Mouse (Mus musculus) megakaryocyte-erythroid progenitor cell, adult 5-6 weeks (primary cell): ENCODE results near the gene Gm20683. TPM values are rescaled to one million over a fixed set of nuclear protein-coding genes. Genes with fewer than 3 reads are reported as not detected.

Experiments used
- ATAC-seq: replicated peaks from 2 replicates; pipeline ENCODE4 v1.8.0; 2016; ENCODE audit warnings: mild to moderate bottlenecking, inconsistent platforms; ENCODE audit not compliant: severe bottlenecking, poor library complexity, low FRiP score, low TSS enrichment
- total RNA-seq, 2 experiments: library from RNA; stranded (forward) in 1 of 2; stranded (reverse) in 1 of 2; fragments of 200-1000, 215-1000 nt in 1 of 2; fragments of >200 nt in 1 of 2; fragmentation: Nextera tagmentation in 1 of 2; gene quantifications; 2 replicates each; pipeline ENCODE4 v1.2.3; 2014 to 2017

Gene Gm20683
- total RNA-seq, 2 experiments from 2014 or later = 6.4 TPM; not detected in 1

GRCm38 (mm10) chr17:25831451-25832281 lies 9.9 kb downstream of the Gm20683 start:
- ATAC-seq = no peak

DNA sequence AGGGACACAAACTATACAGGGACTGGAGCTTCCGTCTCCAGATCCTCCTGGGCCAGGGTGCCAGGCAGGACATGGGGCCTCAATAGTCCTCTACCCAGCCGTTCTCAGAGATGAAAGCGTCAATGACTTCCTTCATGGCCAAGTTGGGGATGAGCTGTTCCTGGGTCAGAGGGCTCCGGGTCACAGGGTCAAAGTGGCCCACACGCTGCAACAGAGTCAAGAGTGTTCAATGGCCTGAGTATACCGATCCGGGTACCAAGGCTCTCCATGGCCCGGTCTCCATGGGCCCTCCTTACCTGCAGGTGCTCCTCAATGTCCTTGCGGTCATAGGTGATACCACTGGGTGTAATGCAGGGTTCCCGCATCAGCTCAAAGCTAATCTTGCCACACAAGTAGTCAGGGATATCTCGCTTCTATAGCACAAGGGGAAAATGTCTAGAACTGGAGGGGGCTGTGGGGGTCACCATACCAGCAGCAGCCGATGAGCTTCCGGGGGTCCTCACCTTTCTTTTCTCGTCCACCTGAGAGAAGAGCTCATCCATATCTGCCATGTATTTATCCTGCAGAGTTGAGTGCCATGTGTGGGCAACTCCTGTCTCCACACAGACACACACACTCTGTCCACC lies 10.6 kb downstream of the Gm20683 start:
- no peak for ATAC-seq

GRCm38 (mm10) chr17:25830200-25830753 lies 11.3 kb downstream of the Gm20683 start:
- no peak for ATAC-seq

GRCm38 (mm10) chr17:25829558-25830017 lies 12.0 kb downstream of the Gm20683 start:
- ATAC-seq = no peak

- peak; percentile 41 for ATAC-seq
These were observed 12.6 kb downstream of the Gm20683 start, which contains the start of gene Jmjd8 for GRCm38 (mm10) chr17:25828712-25829557. Gene Jmjd8 (plus strand): TSS chr17:25828867.

GRCm38 (mm10) chr17:25828223-25828594 lies 13.4 kb downstream of the Gm20683 start:
- no peak for ATAC-seq

DNA sequence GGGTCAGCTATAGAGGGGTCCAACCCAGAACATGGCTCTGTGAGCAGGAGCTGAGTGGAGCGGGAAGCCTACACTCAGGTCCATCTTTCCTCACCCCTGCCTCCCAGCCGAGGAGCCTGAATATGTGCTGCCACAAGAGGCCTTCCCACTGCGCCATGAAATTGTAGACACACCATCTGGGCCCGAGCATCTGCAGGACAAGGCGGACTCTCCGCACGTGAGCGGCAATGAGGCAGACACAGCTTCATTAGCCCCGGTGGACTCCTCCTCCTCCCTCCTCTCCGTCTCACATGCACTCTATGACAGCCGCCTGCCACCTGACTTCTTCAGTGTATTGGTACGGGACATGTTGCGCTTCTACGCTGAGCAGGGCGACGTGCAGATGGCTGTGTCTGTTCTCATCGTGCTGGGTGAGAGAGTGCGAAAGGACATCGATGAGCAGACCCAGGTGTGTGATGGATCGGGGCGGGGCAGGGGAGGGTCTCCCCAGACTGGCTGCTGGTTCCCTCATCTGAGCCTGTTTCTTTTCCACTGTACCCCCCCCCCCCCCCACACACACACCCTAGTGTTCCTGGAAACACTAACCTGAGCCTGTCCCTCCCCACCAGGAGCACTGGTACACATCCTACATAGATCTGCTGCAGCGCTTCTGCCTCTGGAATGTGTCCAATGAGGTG lies 13.9 kb downstream of the Gm20683 start:
- no peak for ATAC-seq

DNA sequence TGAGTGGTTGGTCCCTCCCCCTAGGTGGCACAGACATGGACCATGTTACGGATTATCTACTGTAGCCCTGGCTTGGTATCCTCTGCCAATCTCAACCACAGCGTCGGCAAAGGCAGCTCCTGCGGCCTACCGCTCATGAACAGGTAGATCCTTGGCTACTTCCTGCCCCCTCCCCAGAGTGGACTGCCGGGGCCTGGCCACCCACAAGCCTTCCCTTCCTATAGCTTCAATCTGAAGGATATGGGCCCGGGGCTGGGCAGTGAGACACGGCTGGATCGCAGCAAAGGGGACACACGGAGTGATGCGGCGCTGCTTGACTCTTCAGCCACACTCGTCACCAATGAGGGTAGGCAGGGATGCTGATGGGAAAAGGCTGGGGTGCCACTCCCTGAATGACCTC lies 14.6 kb downstream of the Gm20683 start:
- no peak for ATAC-seq

GRCm38 (mm10) chr17:25825984-25826570 lies 15.5 kb downstream of the Gm20683 start:
- ATAC-seq = no peak

DNA sequence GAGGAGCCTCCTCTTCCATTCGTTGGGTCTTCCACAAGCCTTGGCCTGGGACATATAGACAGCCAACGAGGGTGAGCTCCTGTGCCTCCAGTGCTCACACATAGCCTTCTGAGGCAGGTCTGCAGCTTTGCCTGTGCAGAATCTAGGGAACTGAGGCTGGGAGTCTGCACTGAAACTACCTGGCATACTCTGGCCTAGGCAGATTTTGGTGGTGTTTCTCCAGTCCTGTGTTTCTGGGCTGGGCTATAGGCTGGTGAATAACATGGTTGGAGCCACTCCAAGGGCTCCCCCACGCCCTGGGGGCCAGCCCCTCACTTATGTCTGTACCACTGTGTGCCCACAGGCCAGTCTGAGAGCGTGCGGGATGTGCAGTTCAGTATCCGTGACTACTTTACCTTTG lies 16.3 kb downstream of the Gm20683 start:
- no peak for ATAC-seq

GRCm38 (mm10) chr17:25824362-25825142 lies 17.0 kb downstream of the Gm20683 start:
- no peak for ATAC-seq

GRCm38 (mm10) chr17:25823452-25823851 lies 18.1 kb downstream of the Gm20683 start, which contains the start of gene Wdr24:
Gene Wdr24 (plus strand): TSS chr17:25823627.
- ATAC-seq = peak; percentile 72

- 0 out of 2 replicates have a peak, but pooled peaks have one; percentile 23 for ATAC-seq
These were observed 22.4 kb downstream of the Gm20683 start for GRCm38 (mm10) chr17:25818851-25819780.

DNA sequence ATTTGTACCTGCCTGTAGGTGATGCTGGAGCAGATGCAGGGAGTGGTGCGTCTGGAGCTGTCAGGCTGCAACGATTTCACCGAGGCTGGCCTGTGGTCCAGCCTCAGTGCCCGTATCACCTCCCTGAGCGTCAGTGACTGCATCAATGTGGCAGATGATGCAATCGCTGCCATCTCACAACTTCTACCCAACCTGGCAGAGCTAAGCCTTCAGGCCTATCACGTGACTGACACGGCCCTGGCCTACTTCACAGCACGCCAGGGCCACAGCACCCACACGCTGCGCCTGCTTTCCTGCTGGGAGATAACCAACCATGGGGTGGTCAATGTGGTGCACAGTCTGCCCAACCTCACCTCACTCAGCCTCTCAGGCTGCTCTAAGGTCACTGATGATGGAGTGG lies 23.9 kb downstream of the Gm20683 start:
- no peak for ATAC-seq

DNA sequence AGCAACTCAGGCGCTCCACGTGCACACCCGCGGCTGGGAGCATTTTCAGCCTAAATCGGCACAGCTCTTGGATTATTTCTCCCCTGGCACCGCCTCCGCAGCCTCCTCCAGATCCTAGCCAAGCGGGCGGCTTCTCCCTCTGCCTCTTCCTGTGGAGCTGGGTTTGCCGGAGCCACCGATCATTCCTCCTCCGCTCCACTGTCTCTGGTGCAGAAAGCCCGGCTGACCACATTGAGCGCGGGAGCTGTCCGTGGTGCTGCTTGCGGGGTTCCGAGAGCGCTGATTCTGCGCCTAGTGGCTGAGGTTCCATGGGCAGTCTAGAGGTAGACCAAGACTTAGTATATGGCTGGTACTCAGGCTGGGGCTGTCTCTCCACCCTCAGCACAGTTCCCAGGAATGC lies 28.1 kb downstream of the Gm20683 start:
- ATAC-seq = peak; percentile 69

DNA sequence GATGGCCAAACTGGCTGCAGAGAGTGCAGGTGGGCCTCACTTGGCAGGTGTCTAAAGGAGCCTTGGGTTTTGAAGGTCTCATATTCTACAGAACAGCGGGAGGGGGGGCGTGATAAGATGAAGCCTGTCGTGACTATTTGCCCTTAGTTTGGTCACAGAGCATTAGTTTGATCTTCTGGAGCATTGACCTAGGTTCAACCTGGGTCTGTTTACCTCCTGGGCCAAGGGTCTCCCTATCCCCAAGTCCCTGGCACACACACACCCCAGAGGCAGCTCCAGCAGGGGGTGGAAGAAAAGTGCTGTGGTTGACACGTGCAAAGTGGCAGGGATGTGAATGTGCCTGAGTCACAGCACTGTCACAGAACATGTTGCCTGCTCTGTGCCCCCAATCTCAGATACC lies 30.7 kb downstream of the Gm20683 start:
- no peak for ATAC-seq
